Mouse (Mus musculus) bone marrow, adult 2 months (tissue): Measurements from ENCODE around the gene Gm9922.

Experiments used
- CTCF ChIP-seq: fragments of 200-500 bp; IDR thresholded peaks from 2 replicates; pipeline ENCODE4 v1.5.1; 2011; ENCODE audit warnings: low read length, control low read depth; ENCODE audit not compliant: control insufficient read depth, insufficient read depth
- POLR2A ChIP-seq: fragments of 200-500 bp; IDR thresholded peaks from 2 replicates; pipeline ENCODE4 v1.6.1; 2011; ENCODE audit warnings: low read depth, mild to moderate bottlenecking, control low read depth, low read length, borderline replicate concordance; ENCODE audit not compliant: control insufficient read depth

DNA sequence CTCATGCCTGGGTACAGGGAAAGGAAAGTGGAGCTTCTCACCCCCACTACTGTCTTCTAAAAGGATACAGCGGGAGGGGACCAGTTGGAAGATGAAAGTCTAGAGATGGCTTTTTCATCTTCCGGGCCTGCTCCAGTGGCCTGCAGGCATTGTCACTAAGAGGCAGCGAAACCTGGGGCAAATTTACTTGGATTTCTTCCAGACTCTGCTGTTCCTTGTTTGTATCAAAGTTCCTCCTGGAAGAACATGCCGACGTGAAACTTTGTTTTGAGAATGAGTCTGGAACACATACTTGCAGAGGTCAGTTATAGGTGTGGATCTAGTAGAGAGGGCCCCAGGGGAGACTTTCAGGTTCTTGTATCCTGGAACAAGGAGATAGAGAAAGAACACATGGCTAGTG is 41.7 kb upstream of the Gm9922 start:
- TF ChIP-seq CTCF (no peak), POLR2A (no peak)
